Mouse (Mus musculus) adrenal gland, postnatal 14 days (tissue): ENCODE results near the gene Tulp1. TPM values are rescaled to one million over a fixed set of nuclear protein-coding genes. Genes with fewer than 3 reads are reported as not detected.
A peak's percentile ranks its signal among the peaks of the same experiment; 100 is the strongest.
"Not testable (repeated sequence)": the region's sequence is repeated elsewhere in the genome, so short reads cannot be mapped to it uniquely, and the experiment has no call there.

Source experiments
- DNase-seq: peaks from one replicate; pipeline ENCODE4 v3.0.0; 2021; ENCODE audit warnings: mixed read lengths
- total RNA-seq: library from RNA; stranded (reverse); gene quantifications from 2 replicates; pipeline ENCODE4 v1.2.3, GENCODE M21; 2021

Tulp1 gene
- total RNA-seq, 1 experiment from 2014 or later: not detected

DNA sequence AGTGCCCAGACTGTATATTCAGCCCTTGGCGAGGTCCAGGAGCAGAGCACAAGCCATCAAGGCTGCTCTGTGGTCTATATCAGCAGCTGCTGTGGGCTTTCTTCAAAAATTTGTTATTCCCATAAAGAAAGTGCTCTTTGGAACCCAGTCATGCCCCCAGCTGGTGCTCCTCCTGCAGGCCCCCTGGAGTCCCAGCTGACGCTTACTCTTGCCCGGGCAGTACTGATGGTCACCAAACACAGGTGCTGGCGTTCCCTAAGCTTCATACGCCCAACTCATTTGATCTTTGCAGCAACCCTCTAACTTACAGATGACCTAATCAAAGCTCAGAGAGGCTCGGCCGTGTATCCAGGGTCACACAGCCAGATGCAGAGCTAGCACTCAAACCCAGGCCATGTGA is 27.5 kb downstream of the Tulp1 start:
- no peak for DNase-seq

DNA sequence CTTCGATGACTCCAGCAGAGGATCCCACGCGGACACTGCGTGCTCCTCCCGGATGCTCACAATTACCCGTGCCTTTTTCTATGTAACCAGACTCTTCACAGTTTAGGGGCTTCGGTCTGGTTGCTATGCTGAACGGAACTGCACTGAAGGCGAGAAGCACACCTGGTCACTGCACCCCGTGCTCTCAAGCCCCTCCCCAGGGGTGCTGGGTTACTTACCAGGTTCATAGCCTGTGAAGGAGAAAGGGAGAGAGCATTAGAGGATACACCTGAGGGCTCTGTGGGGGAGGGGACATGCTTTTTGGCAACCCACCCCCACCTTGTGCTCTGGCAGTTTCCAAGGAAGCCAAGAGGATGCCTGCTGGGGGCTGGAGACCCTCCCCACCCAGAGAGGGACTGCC is 29.8 kb downstream of the Tulp1 start:
- DNase-seq: no peak

- no peak for DNase-seq
Observed at GRCm38 (mm10) chr17:28332915-28333546, 32.0 kb downstream of the Tulp1 start.

DNA sequence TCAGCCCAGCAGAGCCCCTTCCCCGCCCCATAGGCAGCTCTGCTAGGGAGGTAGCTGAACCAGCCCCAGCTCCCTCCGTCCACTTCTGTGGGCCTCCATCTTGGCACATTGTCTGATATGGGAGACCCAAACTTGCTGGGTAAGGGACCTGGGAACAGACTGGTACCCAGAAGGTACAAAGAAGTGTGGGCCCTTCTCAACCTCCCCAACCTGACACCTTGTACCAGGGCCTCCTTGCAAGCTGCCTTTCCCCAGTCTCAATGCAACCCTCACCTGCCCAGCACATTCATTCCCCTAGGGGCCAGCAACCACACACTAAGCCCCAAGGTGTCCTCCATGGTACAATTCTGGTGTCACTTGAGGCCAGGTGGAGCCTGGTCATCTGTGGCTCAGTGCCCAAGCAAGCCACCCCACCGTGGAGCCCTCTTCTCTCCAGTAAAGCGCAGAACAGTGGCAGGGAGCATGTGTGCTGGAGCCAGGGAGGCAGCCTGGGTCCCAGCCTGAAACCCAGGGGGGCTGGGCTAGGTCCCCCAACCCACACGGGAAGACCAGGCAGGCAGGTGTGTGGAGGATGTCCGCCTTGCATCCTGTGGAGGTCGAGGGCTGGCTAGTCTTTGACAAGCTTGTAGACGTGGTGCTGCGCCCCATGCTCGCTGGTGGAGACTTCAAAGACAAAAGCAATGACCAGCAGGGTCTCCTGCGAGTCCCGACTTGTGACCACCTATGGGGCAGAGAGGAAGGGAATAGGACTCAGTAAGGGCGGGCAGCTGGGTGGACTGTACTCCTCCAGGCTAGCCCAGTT is 32.7 kb downstream of the Tulp1 start:
- no peak for DNase-seq

DNA sequence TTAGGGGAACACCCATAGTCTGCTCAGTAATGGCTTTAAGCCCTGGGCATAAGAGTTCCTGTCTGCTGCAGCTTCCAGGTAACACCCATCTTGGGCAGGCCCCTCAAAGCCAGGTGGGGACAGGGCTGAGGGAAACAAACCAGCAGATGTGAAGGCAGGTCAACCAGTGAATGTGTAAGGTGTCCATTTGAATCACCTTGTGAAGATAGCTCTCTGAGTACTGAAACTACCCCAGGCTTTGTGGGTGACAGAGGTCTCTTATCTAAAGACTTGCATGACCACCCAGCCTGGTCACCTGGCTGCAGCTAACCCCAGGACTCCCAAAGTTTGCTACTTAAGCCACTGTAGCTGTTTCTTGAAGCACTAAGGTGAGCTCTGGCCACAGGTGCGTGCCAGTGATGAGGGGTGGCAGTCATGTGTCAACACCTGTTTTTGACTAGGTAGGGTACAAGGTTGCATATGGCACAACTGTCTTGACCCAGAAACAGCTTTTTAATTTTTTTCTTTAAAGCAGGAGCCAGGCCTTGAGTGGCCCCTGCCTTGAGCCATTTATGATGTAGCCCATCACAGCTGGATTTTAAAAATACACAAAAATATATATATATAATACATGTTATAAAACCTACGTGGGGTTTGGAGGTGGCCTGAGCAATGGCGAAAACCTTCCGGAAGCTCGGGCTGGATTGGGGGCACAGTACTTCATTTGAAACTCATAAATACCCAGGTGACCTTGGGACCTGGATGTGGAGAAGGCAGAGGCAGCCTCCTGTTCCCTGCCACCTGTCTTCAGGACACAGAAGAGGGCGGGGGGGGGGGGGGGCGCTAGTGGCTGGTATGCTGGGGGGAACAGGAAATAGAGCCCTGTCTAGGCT is 33.5 kb downstream of the Tulp1 start:
- no peak for DNase-seq

- not testable (repeated sequence) for DNase-seq
Observed at GRCm38 (mm10) chr17:28330590-28330989, 34.4 kb downstream of the Tulp1 start.

GRCm38 (mm10) chr17:28330232-28330546 is 34.8 kb downstream of the Tulp1 start:
- DNase-seq: no peak

GRCm38 (mm10) chr17:28329503-28330231 is 35.4 kb downstream of the Tulp1 start:
- DNase-seq: no peak

DNA sequence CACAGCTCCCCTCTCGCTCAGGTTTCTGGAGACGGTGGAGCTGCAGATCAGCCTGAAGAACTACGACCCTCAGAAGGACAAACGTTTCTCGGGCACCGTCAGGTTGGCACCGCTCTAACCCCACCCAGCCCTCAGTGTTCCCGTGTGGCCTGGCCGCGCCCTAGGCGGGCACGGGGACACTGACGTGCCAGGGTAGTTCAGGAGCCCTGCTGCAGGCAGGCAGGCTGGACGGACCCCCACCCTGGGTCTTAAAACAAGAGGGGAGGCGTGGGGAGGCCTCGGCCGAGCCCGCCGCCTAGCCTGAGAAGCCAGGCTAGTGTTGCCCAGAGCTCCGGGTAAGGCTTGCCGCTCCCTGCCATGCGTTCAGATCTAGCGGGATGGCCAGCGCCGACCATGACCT is 36.1 kb downstream of the Tulp1 start:
- no peak for DNase-seq

DNA sequence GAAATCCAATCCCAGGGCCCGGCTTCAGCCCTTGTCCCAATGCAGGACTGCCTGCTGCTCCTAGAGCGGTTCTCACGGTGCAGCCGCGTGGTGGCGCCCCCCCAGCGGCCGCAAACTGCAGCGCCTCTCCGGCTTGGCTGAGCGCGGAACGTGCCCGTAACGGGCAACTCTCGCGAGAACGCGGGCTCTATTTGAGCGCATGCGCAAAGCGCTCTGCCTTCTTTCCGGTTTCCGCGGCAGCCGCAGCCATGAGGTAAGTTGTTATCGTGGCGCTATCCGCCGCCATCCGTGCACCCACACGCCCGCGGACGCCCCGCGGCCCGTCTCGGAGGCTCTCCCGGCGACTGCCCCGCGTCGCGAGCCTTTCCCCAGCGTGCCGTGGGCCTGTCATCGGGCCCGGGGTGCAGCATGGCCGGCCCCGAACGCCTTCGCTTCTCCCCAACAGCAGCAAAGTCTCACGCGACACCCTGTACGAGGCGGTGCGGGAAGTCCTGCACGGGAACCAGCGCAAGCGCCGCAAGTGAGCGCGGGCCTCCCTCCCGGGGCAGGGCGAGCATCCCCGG is 36.6 kb downstream of the Tulp1 start, which contains the start of gene Rpl10a:
Gene Rpl10a (plus strand): TSS at position 106 of the 563 bp plus-strand sequence.
- peak; percentile 98 for DNase-seq

DNA sequence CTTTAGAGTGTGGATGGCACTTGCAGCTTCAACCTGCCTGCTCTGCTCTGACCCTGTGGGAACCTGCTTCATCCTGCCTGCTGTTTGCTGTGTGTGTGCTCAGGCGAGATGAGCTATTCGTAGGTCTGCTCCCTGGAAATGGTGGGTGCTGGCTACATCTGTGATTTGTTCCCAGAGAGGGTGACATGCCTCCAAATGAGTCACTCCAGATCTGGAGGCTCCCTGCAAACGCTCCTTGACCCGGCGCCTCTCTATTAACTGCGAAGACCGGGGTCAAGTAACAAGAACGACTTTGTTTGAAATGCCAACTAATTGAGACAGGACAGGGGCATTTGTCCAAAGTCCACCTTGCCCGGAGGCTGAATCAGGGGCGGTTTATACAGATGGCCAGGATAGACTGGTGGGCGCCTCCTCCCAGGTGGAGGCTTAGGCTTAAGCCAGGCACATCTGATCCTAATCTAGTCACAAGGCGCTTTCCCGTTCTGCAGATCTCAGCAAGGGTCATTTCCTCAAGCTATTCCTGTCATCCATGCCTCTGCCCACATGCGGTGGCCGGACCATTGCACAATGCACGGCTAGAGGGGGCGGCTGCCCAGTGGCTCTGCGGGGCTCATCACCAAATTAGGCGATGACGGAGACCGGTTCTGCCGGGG is 37.2 kb downstream of the Tulp1 start:
- DNase-seq: peak; percentile 70

DNA sequence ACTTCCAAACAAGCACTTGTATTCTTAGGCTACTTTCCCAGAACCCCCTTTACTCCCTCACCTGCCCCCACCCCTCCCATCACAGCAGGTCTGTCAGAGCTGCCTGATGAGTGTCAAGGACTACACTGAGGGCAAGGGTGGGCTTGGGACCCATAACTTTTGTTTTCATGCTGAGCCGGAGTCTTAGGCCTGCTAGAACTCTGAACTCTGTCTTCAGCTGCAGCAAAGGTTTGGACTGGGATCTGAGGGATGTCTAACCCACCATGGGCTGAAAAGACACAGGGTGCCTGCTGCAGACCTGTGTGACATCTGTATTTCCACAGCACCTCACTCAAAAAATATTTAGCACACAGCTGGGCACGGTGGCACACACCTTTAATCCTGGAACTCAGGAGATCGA is 38.1 kb downstream of the Tulp1 start:
- DNase-seq: no peak

- no peak for DNase-seq
Observed at GRCm38 (mm10) chr17:28325751-28326150, 39.3 kb downstream of the Tulp1 start.

DNA sequence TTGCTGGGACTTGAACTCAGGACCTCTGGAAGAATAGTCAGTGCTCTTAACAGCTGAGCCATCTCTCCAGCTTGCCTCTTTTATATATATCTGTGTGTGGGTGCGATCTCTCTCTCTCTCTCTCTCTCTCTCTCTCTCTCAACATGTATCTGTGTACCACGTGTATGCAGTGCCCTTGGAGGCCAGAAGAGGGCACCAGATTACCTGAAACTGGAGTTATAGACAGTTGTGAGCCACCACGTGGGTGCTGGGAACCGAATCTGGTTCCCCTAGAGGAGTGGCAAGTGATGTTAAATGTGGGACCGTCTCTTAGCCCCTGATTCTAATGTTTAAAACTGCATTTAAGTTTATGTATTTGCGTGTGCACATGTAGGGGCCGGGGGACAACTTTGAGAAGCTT is 40.6 kb downstream of the Tulp1 start:
- not testable (repeated sequence) for DNase-seq

GRCm38 (mm10) chr17:28323786-28324185 is 41.2 kb downstream of the Tulp1 start:
- DNase-seq: peak; percentile 48

DNA sequence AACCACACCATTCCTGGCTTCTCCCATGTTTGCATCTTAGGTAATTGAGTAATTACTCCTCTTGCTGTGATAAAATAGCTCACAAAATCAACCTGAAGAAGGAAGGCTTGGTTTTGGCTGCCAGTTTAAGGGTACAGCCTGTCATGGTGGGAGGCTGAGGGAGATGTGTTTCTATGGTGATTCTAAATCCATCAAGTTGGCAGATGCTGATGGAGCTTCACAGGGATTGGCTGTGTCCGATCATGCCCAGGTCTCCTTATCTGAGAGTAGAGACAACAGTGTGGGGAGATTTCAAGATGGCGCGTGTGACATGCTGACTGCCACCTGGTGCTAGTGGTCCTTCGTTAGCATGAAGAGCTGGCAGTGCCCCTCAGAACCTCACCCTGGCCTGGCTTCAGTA is 43.3 kb downstream of the Tulp1 start:
- no peak for DNase-seq

- DNase-seq: no peak
Observed at GRCm38 (mm10) chr17:28317725-28318124, 47.3 kb downstream of the Tulp1 start.

DNA sequence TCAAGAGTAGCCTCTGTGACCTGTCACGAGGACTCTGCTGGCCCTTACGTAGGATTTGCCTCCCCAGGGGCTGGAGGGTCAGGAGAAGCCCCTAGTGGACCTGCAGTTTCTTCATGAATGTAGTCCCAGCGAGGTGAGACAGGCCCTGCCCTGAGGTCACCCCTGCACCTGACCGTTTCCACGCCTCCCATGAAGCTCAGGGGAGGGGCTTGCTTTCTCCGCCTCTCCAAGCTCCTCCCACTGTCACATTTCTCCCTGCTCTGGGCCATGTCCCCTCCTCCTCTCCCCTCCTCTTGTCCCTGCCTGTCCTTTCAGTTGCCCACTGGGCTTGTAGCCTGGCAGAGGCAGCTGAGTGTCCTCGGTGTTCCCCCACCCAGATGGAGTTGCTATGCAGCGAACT is 47.9 kb downstream of the Tulp1 start:
- no peak for DNase-seq

GRCm38 (mm10) chr17:28316476-28316875 is 48.5 kb downstream of the Tulp1 start:
- DNase-seq: no peak

DNA sequence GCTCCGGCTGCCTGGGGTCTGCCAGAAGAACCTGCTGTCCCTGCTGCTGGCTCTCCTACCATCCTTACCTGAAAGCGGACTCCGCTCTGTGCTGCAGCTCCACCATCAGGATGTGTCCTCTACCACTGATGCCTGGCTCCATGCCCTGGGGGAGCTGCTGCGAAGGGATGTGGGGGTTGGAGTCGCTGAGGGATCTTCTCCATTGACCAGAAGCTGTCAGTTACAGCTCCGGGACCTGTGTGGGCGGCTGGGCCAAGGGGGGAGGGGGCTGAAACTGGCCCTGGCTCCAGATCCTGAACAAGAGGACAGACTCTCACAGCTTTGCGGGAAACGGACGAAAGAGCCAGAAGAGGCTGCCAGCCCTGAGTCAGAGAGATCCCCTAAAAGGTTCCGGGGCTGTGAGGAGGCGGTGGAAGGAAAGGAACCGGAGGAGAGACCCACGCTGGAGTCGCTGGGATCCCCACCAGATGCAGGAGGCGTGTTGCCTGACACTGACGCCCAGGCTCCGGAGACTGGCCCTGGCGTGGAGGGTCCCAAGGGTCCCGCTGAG is 49.3 kb downstream of the Tulp1 start:
- DNase-seq: no peak

DNA sequence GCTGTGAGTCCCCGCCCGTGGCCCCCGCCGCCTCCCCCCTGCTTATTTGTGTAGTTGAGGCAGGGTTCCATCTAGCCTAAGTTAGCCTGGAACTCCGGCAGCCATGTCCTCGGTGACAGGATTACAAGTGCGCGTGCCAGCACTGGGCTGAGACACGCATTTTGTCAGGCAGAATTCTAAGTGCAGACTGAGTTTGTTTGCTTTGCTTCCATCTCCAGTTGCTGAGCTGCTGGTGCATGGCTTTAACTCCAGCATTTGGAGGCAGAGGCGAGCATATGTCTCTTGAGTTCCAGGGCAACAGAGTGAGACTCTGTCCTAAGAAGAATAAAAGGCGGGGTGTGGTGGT is 51.2 kb downstream of the Tulp1 start:
- DNase-seq: peak; percentile 60
